Mouse (Mus musculus): ENCODE results near the gene Slc8b1.

DNA sequence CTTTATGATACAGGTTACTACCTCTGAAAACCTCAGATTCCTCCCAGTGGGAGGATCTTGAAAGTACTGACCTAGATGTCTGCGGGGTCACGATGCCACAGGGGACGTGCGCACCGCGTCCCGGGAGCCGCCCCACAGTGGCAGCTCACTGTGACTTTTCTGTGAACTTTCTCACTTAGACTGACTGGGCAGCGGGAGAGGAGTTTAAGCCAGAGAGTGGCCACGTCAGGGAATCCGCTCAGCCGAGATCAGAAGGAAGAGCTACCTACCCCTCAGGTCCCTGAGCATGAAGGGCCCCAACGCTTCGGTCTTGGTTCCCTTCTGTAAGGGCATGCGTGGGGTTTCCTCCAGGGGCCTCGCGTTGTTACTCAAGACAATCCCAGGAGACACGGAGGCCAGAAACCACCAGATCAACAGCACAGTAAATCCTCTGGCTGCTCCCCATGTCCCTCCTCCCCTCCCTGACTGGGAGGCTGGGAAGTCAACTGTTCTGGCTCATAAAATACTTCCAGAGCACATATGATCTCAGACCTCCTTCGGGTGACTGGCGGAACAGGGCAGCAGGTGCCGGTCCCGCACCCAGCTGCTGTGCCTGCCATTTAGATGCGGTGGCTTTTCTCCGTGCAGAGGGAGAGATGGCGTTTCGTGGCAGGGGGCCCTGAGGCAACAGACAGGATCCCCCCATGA is 68.4 kb downstream of the Slc8b1 start:
- TF ChIP-seq CTCF (IDR thresholded peaks at IDR 0.05; ENCODE audit: low read depth, low read length) (no peak), POLR2A (IDR thresholded peaks at IDR 0.05; ENCODE audit: extremely low read depth, insufficient read depth, low read length) (no peak)
